Mouse (Mus musculus) heart, adult 18-20 months (tissue): ENCODE measurements at regions not wholly inside any gene's neighbourhood (a gene's known extent, or its start where the extent isn't known, plus 50 kb on each side); places are given as distances from the start of the nearest gene placed in this dataset.

ENCODE experiments used
- DNase-seq, 2 experiments: peaks; one replicate each; pipeline ENCODE4 v3.0.0; 2021 to 2022; ENCODE audit warnings: mixed read lengths in 1 of 2

- DNase-seq = no peak
Observed at GRCm38 (mm10) chr7:114345860-114346259, 69.2 kb upstream of the Pde3b start.

DNA sequence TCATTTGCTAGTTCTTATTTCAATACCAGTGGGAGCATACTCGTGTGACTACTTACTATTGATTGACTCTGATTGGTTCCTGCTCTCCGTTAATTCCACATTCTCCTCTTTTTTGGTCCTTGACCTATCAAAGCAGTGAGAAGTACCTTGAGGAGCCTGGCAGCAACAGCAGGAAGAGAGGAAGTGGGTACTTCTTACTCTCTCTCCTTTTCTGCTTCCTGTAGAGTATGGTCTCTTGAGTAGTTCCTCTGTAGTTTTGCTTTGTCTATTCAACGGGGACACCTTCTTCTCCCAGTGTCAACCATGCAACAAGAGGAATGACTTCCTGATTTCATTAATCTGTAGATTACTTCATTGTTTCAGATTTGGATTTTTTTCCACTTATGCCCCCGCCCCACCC lies 68.1 kb upstream of the Pde3b start:
- DNase-seq = no peak

- peak in 1 of 2 experiments; percentile 22 for DNase-seq
Observed at GRCm38 (mm10) chr7:114350968-114351367, 64.1 kb upstream of the Pde3b start.

DNA sequence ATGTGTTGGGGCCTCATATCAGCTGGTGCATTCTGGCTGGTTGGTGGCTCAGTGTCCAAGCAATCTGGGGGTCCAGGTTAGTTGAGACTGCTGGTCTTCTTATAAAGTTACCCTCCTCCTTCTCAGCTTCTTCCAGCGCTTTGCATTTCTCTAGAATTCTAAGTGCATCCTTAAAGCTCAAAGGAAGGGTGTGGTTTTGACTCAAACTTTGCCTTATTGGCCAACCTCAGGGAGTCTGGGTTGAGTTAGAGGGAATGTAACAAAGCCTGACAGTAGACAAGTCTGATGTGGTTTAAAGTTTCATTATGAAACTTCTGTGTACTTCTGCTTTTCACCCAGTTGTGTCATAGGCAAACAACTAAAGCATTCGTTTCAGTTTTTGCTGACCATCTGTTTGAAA lies 58.7 kb upstream of the Pde3b start:
- DNase-seq = peak; percentile 8 to 51

GRCm38 (mm10) chr7:114362166-114362565 lies 52.9 kb upstream of the Pde3b start:
- DNase-seq = no peak

DNA sequence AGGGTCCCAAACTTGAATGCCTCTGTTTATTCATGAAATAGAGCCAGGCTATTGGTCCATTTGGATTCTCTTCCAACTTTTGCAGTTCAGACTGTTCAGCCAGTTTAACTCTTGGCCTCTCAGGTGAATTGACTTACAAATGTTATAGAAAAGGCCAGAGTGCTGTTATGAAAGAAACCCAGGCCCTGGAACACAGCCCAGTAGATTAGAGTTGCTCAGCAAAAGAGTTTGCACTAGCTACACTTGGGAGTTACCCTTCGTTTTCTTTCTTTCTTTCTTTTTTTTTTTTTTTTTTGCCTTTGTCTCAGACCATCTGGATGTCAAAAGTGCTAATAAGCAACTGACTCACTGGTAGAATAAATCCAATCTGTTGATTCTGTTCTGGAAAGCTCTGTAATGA lies 51.0 kb upstream of the Pde3b start:
- DNase-seq = peak; percentile 41 to 52
